Mouse (Mus musculus) adrenal gland, adult 8-10 months (tissue): ENCODE results near the gene Spdef. TPM values are rescaled to one million over a fixed set of nuclear protein-coding genes. Genes with fewer than 3 reads are reported as not detected.

Experiments
- DNase-seq: peaks from one replicate; pipeline ENCODE4 v3.0.0; 2022
- total RNA-seq, 4 experiments: library from RNA; stranded (reverse); gene quantifications; 2 replicates each; pipeline ENCODE4 v1.2.4; 2022

The Spdef gene
- under 1 TPM in 1 of 4 experiments, not detected in 3; 0.37 TPM for total RNA-seq

DNA sequence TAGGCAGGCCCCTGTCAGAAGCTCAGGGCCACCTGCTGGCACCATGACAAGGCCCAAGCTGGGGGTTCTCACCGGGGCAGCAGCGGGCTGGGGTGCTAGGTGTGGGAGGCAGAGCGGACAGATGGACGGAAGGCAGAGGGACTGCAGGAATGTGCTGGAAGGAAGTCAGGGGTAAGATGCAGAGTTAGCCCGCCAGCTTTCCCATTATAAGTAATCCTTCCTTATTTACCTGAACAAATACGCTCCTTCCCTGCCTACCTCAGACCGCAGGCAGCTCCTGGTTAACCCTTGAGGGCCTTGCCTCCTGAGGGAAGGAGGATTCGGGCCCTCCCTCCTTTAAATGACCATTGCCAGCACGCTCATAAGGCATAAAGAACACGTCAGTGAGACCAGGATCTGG is at the start of gene Spdef:
Gene Spdef, minus strand, starts transcription at position 186 of the 400 bp plus-strand sequence.
- no peak for DNase-seq

- DNase-seq: no peak
These were observed 49.1 kb upstream of the Spdef start for GRCm38 (mm10) chr17:27777823-27778222.

DNA sequence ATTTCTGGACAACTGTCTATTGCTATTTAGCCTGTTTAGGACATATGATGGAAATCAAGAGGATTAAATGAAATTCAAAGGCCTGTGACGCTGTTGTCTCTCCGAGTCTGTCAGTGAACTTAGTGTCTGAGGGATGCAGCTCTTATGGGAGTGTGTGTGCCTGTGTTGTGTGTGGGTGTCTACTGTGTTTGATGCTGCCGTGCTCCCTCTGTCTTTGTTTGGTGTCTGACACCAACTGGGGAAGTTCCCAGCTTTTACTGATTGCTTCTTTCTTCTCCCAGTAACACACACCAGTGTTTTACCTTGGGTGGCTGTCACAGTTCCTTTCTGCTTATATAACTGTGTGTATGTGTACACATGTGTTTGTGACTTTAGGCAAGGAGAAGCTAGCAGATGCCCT is 45.4 kb upstream of the Spdef start:
- DNase-seq: no peak

DNA sequence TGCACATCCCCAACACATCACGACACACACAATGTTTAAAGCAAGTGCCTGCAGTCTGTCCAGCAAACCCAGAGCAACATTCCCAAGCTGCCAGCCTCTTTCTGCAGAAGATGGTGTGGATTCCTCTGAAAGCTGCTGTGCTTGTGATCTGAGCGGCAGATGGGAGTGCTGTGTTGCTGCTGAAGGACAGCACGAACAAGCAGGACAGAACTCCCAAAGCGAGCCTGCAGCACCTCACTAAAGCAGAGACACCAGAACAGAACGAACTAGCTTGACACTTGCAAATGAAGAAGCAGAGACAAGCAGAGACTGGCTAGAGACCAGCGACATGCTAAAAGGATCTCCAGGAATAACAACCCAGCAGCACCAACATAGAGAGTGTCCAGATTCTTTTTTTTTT is 42.9 kb upstream of the Spdef start:
- DNase-seq: no peak

DNA sequence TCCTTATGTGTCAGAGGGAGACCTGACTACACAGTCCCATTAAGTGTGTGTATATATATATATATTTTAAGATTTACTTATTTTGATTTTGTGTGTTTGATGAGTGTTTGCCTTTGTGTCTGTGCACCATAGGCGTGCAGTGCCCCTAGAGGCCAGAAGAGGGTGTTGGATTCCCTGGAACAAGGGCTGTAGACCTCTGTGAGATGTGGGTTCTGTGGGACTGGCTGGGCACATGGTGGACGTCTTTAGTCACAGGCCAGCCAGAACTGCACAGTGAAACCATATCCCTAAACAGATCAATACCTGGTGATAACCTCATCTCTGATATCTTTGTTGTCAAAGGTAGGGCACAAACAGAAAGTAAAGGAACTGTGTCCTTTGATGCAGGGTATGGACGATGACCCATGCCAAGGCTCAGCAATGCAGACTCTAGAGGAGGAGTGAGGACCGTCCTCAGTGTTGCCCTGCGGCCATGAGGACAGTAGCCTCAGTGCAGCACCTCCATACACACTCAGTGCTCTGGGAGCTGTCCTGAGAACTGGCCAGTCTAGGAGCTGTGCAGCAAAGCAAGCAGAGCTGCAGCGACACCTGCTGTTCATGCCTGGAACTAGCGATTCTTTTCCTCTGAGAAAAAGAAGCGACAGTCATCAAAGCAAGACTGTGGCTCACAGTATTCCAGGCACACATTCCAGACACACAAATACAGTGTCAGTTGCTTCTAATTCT is 40.2 kb upstream of the Spdef start:
- no peak for DNase-seq

- no peak for DNase-seq
These were observed 38.8 kb upstream of the Spdef start for GRCm38 (mm10) chr17:27767543-27767942.

GRCm38 (mm10) chr17:27767120-27767519 is 38.4 kb upstream of the Spdef start:
- DNase-seq: no peak

GRCm38 (mm10) chr17:27765066-27765465 is 36.3 kb upstream of the Spdef start:
- no peak for DNase-seq

DNA sequence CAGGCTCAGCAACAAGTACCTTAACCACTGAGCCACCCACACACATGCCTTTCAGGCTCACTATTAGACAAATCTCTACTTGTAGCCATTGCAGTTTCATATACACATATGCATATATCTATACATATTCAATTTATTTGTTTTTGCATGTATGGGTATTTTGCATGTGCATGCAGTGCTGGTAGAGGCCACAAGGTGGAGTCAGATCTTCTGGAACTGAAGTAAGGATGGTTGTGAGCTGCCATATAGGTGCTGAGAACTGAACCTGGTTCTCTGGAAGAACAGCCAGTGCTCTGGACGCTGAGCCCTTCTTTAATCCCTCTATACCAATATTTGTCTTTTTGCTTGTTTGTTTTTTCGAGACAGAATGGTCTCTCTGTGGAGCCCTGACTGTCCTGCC is 35.7 kb upstream of the Spdef start:
- DNase-seq: no peak

DNA sequence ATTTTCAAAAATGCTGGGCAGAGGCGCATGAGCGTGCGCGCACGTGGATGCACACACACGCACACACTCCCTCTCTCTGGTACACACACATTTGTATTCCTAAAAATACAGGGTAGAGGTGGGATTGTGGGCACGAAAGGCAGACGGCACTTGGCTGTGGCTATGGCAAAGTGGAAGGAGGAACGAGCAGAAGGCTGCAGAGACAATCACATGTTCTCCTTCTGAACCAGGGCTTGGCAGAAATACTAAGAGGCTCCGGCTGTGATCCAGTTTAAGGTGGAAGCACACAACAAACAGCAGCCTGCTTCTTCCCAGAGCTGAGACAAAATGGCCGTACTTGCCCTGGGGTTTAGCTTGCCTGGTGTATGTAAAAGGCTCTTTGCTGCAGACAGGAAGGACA is 34.1 kb upstream of the Spdef start:
- DNase-seq: no peak

DNA sequence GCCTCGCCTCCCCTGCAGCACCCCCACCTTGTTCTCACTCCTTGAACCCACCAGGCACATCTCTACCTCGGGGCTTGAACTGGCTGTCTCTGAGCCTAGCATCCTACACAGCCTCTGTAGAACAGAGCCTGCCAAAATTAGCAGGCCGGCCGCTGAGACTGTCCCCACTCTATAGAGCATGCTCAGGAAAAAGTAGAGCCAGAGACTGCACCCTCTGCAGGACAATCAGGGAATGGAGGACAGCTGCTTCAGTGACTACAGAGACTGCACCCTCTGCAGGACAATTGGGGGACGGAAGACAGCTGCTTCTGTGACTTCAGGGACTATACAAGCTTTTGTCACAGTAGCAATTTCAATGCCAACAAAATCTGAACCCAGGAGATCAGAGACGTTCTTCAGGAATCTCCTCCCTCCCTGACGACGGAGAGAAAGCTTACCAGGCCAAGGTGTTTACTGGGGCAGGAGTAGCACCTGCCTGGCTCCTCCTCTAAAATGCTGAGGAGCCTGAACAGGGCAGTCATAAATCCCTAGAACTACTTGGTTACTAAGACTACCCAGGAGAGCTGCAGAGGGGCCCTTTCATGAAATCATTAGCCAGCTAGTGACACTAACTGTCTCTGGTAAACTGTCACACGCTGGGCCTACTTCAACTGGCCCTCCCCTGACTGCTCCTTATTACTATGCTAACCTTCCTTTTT is 33.0 kb upstream of the Spdef start:
- DNase-seq: no peak

- no peak for DNase-seq
These were observed 31.4 kb upstream of the Spdef start for GRCm38 (mm10) chr17:27760169-27760568.

DNA sequence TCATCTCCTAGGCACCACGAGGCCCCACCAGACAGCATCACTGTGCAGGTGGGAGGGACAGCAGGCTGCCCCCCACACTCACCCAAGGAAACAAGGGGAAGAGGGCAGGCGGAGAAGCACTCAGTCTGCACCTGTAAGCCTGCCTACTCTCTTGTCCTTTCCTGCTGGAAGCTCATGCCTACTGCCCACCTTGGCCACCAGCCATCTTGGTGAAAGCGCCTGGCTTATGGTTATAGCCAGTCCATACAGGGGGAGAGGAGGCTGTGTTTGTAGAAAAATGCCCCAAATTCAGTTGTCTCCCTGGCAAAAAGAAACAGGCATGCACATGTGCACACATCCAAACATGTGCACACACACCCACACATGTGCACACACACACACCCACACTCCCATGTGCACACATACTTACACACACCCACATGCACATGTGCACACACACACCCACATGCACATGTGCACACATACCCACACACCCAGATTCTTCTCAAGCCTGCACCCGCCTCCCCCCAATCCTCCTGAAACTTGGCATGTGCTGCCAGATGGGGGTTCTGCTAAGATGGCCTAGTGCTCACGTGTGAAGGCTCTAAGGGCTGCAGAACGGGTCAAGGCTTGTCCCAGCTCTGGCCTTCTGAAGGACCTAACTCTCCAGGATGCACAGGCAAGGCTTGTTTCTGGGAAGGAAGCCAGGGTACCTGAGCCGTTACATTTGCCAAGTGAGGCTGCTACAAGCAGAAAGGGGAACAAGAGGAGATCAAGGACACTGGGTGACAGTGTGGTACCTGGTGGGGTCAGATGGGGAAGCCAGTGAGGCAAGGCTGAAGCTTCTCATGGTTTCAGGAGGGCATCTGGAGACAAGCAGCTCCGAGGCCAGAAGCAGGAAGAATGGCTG is 22.8 kb upstream of the Spdef start:
- DNase-seq: no peak

- DNase-seq: no peak
These were observed 21.7 kb upstream of the Spdef start for GRCm38 (mm10) chr17:27750451-27750942.

DNA sequence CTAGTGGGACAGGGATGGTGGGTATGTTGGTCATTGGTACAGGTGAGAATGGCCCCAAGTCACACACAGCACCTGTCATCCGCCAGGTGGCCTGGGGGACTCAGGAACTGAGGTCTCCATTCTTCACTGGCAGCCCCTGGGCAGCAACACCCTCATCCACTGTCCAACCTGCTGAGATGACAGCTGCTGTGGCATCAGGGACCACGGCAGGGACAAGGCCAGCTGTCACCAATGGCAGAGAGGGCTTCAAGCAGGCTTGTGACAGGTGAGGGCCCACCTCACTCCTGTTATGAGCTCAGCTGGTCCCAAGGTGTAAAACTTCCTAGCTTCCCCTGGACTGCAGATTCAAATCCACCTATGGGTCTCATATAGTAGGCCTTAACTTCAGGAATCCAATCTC is 19.4 kb upstream of the Spdef start:
- DNase-seq: no peak

- DNase-seq: no peak
These were observed 17.7 kb upstream of the Spdef start for GRCm38 (mm10) chr17:27746446-27746845.

- no peak for DNase-seq
These were observed 12.2 kb upstream of the Spdef start for GRCm38 (mm10) chr17:27740961-27741360.

DNA sequence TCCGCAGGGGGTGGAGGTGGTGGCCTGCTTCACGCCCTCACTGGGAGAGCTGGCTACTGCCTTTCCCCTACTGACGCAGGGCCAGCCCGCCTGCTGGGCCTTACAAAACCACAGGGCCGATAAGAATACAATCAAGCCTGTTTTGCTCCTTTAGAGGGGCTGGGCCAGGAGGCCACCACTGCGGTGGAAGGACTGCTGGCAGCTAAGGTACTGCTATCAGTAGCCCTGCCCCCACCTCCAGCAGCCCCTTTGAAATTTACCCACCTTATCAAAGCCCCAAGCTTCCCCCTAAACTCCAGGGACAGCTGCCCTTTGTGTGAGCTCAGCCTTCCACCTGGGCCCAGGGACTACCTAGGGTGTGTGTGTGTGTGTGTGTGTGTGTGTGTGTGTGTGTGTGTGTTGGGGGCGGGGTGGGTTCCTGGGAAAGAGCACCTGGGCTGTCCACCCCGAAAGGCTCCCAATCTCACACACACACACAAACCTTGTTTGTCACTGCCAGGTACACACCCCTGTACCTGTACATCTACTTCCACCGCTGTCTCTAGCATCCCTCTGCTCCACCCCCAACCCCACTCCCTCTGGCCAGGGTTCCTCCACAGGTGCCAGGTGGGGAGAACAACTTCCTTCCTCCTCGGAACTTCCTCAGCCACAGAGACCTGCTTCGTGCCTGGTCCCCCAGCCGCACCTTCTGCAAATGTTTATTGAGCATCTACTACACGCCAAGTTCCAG is 5.8 kb upstream of the Spdef start:
- no peak for DNase-seq

- DNase-seq: no peak
These were observed 3.9 kb upstream of the Spdef start for GRCm38 (mm10) chr17:27732694-27733093.

GRCm38 (mm10) chr17:27732152-27732551 is 3.4 kb upstream of the Spdef start:
- no peak for DNase-seq

DNA sequence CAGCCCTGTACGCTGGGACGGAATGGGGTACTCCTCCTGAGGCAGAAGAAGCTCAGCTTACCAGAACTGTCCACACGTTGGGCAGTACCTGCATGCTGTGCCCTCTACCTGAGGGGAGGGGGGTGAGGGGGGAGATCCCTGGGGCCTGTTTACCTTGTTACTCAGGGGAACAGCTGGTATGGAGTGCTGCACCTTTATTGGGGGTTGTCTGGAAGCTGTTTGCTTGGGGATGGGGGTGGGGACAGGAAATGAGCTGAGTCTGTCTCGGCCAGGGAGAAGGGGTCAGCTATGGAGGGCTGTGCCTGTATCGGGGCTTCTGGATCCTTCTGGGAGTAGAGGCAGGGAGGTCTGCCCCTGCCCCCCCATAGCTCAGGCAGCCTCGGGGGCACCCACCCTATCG is 2.2 kb downstream of the Spdef start:
- DNase-seq: no peak

GRCm38 (mm10) chr17:27725412-27725811 is 3.3 kb downstream of the Spdef start:
- DNase-seq: no peak
